Comparison of ENCODE assay signal across 20 mouse cellular contexts in the genomic region with DNA sequence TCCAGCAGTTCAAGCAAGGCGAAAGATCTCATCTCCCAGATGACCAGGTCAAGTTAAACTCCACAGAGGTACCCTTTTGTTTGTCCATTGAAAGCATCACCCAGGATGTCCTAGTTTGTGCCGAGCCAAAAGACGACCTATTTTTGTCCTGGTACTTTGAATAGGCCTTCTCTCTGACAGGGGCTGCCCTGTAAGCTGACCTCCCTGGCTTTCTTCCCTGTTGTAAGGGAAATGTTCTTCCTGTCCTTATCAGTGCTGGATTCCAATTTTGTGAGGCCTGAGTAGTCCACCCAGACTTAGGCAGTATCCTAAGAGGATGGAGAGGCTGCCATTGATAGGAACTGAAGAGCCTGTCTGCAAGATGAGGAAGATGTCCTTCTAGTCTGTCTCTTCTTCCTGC.
A peak's percentile ranks its signal among the peaks of the same experiment; 100 is the strongest.
DNase-seq lines count a peak whose midpoint lies in the region; ATAC-seq lines count a peak whose summit lies in the region.
"Had no signal": no experiment of that assay in that cellular context is flagged by ENCODE, and none has a peak within 500 bp of the region (broad histone marks: within the 10 kb centered on the region; RNA-seq: fewer than 3 reads in every experiment).

No protein-coding gene starts in this region.

- peak; percentile 46; the same call in 1 of the 2 replicates for ATAC-seq in heart, embryonic 16.5 days (replicated peaks; ENCODE audit: extremely low read depth, insufficient read depth, low FRiP score)
- ATAC-seq: inflammation-experienced regulatory T-cells, adult 6 months had no signal

- peaks cover 3% of the 10 kb centered on the region; the same call in 1 of the 2 replicates for H3K9me3 ChIP-seq in heart, embryonic 16.5 days (replicated peaks; ENCODE audit: control insufficient read depth, low read length)
- H3K9me3 ChIP-seq: forebrain, embryonic 12.5 days; hindbrain, embryonic 10.5 days; limb, embryonic 15.5 days; neural tube, embryonic 12.5 days had no signal

- no peaks in the 10 kb centered on the region for H3K27me3 ChIP-seq in heart, embryonic 16.5 days (ENCODE audit: control insufficient read depth, insufficient read depth, low read length)
- H3K27me3 ChIP-seq: forebrain, embryonic 12.5 days; limb, embryonic 15.5 days; neural tube, embryonic 12.5 days had no signal

- 34% methylated on average over 3 of the region's 3 CpGs for WGBS in heart, embryonic 16.5 days

- peaks cover 32% of the 10 kb centered on the region for H3K4me1 ChIP-seq in heart, embryonic 16.5 days (ENCODE audit: control insufficient read depth, insufficient read depth, low read length)
- H3K4me1 ChIP-seq: forebrain, embryonic 12.5 days; limb, embryonic 15.5 days had no signal

- DNase-seq in adrenal gland, adult 2 months: peak; percentile 50
- no peak for DNase-seq in adrenal gland, adult 18-20 months (ENCODE audit: low spot score in 2 of 2)
- peak; percentile 23 for DNase-seq in kidney, postnatal 14 days
- DNase-seq in kidney, adult 9 months: no peak
- peak; percentile 40 for DNase-seq in retina, postnatal 1 day
- DNase-seq in retina, embryonic 14.5 days (ENCODE audit: low spot score): no peak
- DNase-seq in urinary bladder, postnatal 4 days (ENCODE audit: low spot score in 2 of 2): no peak
- DNase-seq: adrenal gland, postnatal 10 days; cerebellum, adult 8-10 months; gastrocnemius, postnatal 25 days; layer of hippocampus, adult 9-11 months; lung, adult 18-20 months; lung, postnatal 36 days had no signal

- H3K36me3 ChIP-seq in heart, embryonic 16.5 days (ENCODE audit: control insufficient read depth, insufficient read depth): no peaks in the 10 kb centered on the region
- H3K36me3 ChIP-seq: forebrain, embryonic 12.5 days; hindbrain, embryonic 10.5 days; limb, embryonic 15.5 days; neural tube, embryonic 12.5 days had no signal

- peak overlapping the region; percentile 45 for H3K4me2 ChIP-seq in heart, embryonic 16.5 days (ENCODE audit: low read depth, low read length)
- H3K4me2 ChIP-seq: forebrain, embryonic 12.5 days; limb, embryonic 15.5 days; neural tube, embryonic 12.5 days had no signal

- no peak overlapping the region for H3K9ac ChIP-seq in heart, embryonic 16.5 days (ENCODE audit: low read length)
- H3K9ac ChIP-seq: forebrain, embryonic 12.5 days; limb, embryonic 15.5 days; neural tube, embryonic 12.5 days had no signal

- peak overlapping the region; percentile 86 for H3K27ac ChIP-seq in heart, embryonic 16.5 days (ENCODE audit: low read length)
- H3K27ac ChIP-seq: forebrain, embryonic 12.5 days; hindbrain, embryonic 10.5 days; kidney, postnatal 0 days; limb, embryonic 15.5 days; neural tube, embryonic 12.5 days had no signal

- no peak overlapping the region; the same call in 1 of the 2 replicates for H3K4me3 ChIP-seq in heart, embryonic 16.5 days (ENCODE audit: low read length)
- H3K4me3 ChIP-seq: forebrain, embryonic 12.5 days; hindbrain, embryonic 10.5 days; limb, embryonic 15.5 days; neural tube, embryonic 12.5 days had no signal

Comparison
In these comparisons a context has a peak if more than half of its experiments do, and no peak if none do; other contexts are left out.
1. DNase-seq: peak in adrenal gland, adult 2 months (single experiment), kidney, postnatal 14 days (single experiment) and retina, postnatal 1 day (single experiment); none in adrenal gland, adult 18-20 months (0 of 2), kidney, adult 9 months (single experiment), retina, embryonic 14.5 days (single experiment) and urinary bladder, postnatal 4 days (0 of 2).